Mouse (Mus musculus): ENCODE results near the gene Ifitm3. TPM values are rescaled to one million over a fixed set of nuclear protein-coding genes. Genes with fewer than 3 reads are reported as not detected.

Ifitm3 gene
- polyA plus RNA-seq, 1 experiment from 2014 or later, result 43.1 TPM

GRCm38 (mm10) chr7:141006914-141007313, 3.7 kb downstream of the Ifitm3 start:
- WGBS, result 62% methylated on average over 5 of the region's 5 CpGs
- H3K4me1 ChIP-seq (ENCODE audit: control insufficient read depth, insufficient read depth, low read depth, low read length), result no peaks in the 10 kb centered on the region
- ATAC-seq, result no peak

DNA sequence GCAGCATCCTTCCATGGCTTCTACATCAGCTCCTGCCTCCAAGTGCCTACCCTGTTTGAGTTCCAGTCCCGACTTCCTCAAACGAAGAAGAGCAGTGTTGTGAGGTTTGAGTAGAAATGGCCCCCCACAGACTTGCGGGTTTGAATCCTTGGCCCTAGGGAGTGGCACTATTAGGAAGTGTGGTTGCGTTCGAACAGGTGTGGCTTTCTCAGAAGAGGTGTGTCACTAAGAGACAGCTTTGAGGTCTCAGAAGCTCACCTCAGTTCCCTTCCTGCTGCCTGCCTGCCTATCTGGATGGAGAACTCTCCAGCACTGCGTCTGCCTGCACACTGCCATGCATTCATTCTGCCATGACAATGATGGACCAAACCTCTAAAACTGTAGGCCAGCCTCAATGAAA, 4.1 kb downstream of the Ifitm3 start:
- Histone ChIP-seq H3K9ac (ENCODE audit: low read depth, low read length) (no peak overlapping the region), H3K27ac (ENCODE audit: low read depth, low read length) (no peak overlapping the region), H3K36me3 (ENCODE audit: control insufficient read depth, insufficient read depth, low read length) (no peaks in the 10 kb centered on the region), H3K4me3 (ENCODE audit: low read length) (no peak overlapping the region), H3K27me3 (replicated peaks; ENCODE audit: control insufficient read depth, insufficient read depth, low read length) (no peaks in the 10 kb centered on the region), H3K4me2 (ENCODE audit: low read length) (no peak overlapping the region), H3K9me3 (ENCODE audit: control insufficient read depth, low read length) (no peaks in the 10 kb centered on the region), H3K4me1 (ENCODE audit: control insufficient read depth, insufficient read depth, low read depth, low read length) (no peaks in the 10 kb centered on the region)
- 89% methylated on average over 6 of the region's 6 CpGs for WGBS
- ATAC-seq, result no peak

More at GRCm38 (mm10) chr7:141006914-141007313, 3.7 kb downstream of the Ifitm3 start:
- H3K36me3 ChIP-seq (ENCODE audit: control insufficient read depth, insufficient read depth, low read length), result no peaks in the 10 kb centered on the region
- no peak overlapping the region for H3K9ac ChIP-seq (ENCODE audit: low read depth, low read length)
- no peak overlapping the region for H3K4me2 ChIP-seq (ENCODE audit: low read length)
- H3K4me3 ChIP-seq (ENCODE audit: low read length), result no peak overlapping the region
- H3K27ac ChIP-seq (ENCODE audit: low read depth, low read length), result no peak overlapping the region
- no peaks in the 10 kb centered on the region for H3K9me3 ChIP-seq (ENCODE audit: control insufficient read depth, low read length)
- no peaks in the 10 kb centered on the region for H3K27me3 ChIP-seq (replicated peaks; ENCODE audit: control insufficient read depth, insufficient read depth, low read length)

DNA sequence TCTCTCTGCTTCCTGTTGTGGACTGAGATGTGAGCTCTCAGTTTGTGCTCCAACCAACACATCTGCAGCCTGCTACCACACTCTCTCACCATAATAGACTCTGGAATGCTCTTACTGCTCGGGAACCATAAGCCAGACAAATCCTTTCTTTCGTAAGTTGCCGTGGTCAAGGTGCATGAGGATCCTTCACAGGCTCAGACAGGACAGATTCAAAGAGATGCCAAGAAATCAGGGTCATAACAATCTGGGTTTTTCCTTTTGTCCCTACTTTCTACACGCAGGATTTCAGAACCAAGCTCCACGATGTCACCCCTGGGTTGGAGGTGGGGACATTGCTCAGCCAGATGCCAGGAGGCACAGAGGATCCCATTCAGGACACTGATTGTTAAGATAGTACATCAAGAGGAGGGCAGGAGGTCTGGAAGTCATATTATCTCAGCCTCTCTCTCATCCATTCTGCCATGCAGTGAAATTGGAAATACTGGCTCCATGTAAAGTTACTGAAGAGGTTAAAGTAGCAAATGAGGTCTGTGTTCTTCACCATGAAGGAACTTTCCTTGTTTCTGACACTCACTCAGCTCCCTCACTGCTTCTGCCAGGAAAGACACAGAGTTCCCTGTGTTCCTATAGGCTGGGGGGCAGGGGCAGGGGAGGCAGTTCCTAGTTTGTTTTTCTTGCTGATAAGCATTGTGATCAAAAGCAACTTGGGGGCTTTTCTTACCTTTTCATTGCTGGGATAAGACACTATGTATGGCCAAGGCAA, 7.1 kb downstream of the Ifitm3 start:
- Histone ChIP-seq H3K4me2 (ENCODE audit: low read length) (no peak overlapping the region), H3K27me3 (replicated peaks; ENCODE audit: control insufficient read depth, insufficient read depth, low read length) (no peaks in the 10 kb centered on the region), H3K9me3 (ENCODE audit: control insufficient read depth, low read length) (no peaks in the 10 kb centered on the region), H3K36me3 (ENCODE audit: control insufficient read depth, insufficient read depth, low read length) (no peaks in the 10 kb centered on the region), H3K4me1 (ENCODE audit: control insufficient read depth, insufficient read depth, low read depth, low read length) (no peaks in the 10 kb centered on the region), H3K9ac (ENCODE audit: low read depth, low read length) (no peak overlapping the region), H3K4me3 (ENCODE audit: low read length) (no peak overlapping the region), H3K27ac (ENCODE audit: low read depth, low read length) (no peak overlapping the region)
- no peak for ATAC-seq
- WGBS, result 87% methylated on average over 5 of the region's 5 CpGs

- no peaks in the 10 kb centered on the region for H3K36me3 ChIP-seq (ENCODE audit: control insufficient read depth, insufficient read depth, low read length)
- H3K4me3 ChIP-seq (ENCODE audit: low read length), result no peak overlapping the region
- no peaks in the 10 kb centered on the region for H3K27me3 ChIP-seq (replicated peaks; ENCODE audit: control insufficient read depth, insufficient read depth, low read length)
- no peak overlapping the region for H3K9ac ChIP-seq (ENCODE audit: low read depth, low read length)
- no peaks in the 10 kb centered on the region for H3K9me3 ChIP-seq (ENCODE audit: control insufficient read depth, low read length)
- no peaks in the 10 kb centered on the region for H3K4me1 ChIP-seq (ENCODE audit: control insufficient read depth, insufficient read depth, low read depth, low read length)
- no peak overlapping the region for H3K27ac ChIP-seq (ENCODE audit: low read depth, low read length)
- no peak overlapping the region for H3K4me2 ChIP-seq (ENCODE audit: low read length)
- ATAC-seq, result no peak
- WGBS, result 64% methylated on average over 15 of the region's 15 CpGs
These were observed 9.5 kb downstream of the Ifitm3 start for GRCm38 (mm10) chr7:141000881-141001708.

DNA sequence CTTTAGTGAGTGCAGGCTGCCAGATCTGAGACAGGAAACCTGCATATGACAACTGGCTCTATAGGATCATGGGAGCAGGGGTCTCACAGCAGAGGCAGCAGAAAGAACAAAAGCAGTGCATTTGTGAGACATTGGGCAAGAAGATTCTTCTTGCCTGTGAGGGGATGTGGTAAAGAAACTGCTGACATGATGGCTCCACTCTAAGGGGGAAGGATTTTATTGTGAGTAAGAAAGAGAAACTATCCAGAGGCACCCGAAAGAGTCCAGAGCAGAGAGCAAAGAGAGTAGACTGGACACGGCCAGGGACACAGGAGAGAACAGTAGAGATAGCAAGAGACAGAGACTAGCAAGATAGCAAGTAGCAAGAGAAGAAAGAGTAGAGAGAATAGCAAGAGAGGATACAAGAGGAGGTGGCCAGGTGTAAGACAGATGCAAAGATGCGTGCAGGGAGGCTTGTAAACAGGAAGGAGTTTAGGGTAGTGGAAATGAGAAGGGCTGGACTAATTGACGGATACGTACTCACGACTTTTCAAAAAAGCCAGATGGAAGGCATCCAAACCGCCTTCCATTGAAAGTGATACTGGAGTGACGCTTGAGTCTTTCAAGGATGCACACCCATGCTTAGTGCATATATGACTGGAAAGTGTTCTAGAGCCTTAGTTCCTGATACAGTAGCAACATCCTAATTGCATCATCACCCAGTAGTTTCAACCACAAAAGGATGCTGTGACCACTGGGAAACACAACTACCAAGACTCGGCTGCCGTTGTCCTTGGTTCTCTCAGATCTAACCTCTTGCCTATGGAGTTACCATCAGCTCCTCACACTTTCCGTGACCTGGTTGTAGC, 11.5 kb downstream of the Ifitm3 start:
- Histone ChIP-seq H3K9me3 (ENCODE audit: control insufficient read depth, low read length) (no peaks in the 10 kb centered on the region), H3K9ac (ENCODE audit: low read depth, low read length) (no peak overlapping the region), H3K36me3 (ENCODE audit: control insufficient read depth, insufficient read depth, low read length) (no peaks in the 10 kb centered on the region), H3K4me3 (ENCODE audit: low read length) (no peak overlapping the region), H3K4me2 (ENCODE audit: low read length) (no peak overlapping the region), H3K27me3 (replicated peaks; ENCODE audit: control insufficient read depth, insufficient read depth, low read length) (no peaks in the 10 kb centered on the region), H3K27ac (ENCODE audit: low read depth, low read length) (no peak overlapping the region), H3K4me1 (ENCODE audit: control insufficient read depth, insufficient read depth, low read depth, low read length) (no peaks in the 10 kb centered on the region)
- 89% methylated on average over 11 of the region's 11 CpGs for WGBS
- no peak for ATAC-seq

DNA sequence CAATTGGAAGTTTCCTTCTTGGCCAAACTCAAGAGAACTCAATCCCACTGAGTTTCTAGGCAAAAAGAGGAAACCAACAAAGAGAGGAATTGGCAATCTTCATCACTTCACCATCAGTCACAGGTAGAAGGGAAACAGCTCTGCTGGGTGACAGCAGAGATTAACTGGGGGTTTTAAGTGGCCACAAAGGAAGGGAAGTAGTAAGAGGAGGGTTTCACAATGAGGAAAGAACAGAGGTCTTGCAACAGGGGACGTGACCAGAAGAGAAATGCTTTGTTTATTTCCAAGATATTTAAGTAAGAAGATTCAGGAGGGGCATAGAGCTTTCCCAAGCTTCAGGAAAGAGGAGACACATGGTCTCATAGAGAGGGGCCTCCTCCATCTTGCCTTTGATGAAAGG, 12.8 kb downstream of the Ifitm3 start:
- WGBS, result 72% methylated on average over 1 of the region's 1 CpGs
- Histone ChIP-seq H3K27me3 (replicated peaks; ENCODE audit: control insufficient read depth, insufficient read depth, low read length) (no peaks in the 10 kb centered on the region), H3K4me3 (ENCODE audit: low read length) (no peak overlapping the region), H3K9me3 (ENCODE audit: control insufficient read depth, low read length) (no peaks in the 10 kb centered on the region), H3K4me1 (ENCODE audit: control insufficient read depth, insufficient read depth, low read depth, low read length) (no peaks in the 10 kb centered on the region), H3K36me3 (ENCODE audit: control insufficient read depth, insufficient read depth, low read length) (no peaks in the 10 kb centered on the region), H3K27ac (ENCODE audit: low read depth, low read length) (no peak overlapping the region), H3K9ac (ENCODE audit: low read depth, low read length) (no peak overlapping the region), H3K4me2 (ENCODE audit: low read length) (no peak overlapping the region)
- no peak for ATAC-seq

GRCm38 (mm10) chr7:140991117-140991689, 19.4 kb downstream of the Ifitm3 start:
- no peak for ATAC-seq
- no peak overlapping the region for H3K4me3 ChIP-seq (ENCODE audit: low read length)
- WGBS, result 85% methylated on average over 14 of the region's 14 CpGs

GRCm38 (mm10) chr7:140990622-140991021, 19.9 kb downstream of the Ifitm3 start:
- Histone ChIP-seq H3K4me2 (ENCODE audit: low read length) (no peak overlapping the region), H3K9me3 (ENCODE audit: control insufficient read depth, low read length) (no peaks in the 10 kb centered on the region), H3K9ac (ENCODE audit: low read depth, low read length) (no peak overlapping the region), H3K4me1 (ENCODE audit: control insufficient read depth, insufficient read depth, low read depth, low read length) (no peaks in the 10 kb centered on the region), H3K27me3 (replicated peaks; ENCODE audit: control insufficient read depth, insufficient read depth, low read length) (no peaks in the 10 kb centered on the region), H3K27ac (ENCODE audit: low read depth, low read length) (no peak overlapping the region), H3K36me3 (ENCODE audit: control insufficient read depth, insufficient read depth, low read length) (no peaks in the 10 kb centered on the region), H3K4me3 (ENCODE audit: low read length) (no peak overlapping the region)
- ATAC-seq, result no peak
- 75% methylated on average over 5 of the region's 5 CpGs for WGBS

More at GRCm38 (mm10) chr7:140991117-140991689, 19.4 kb downstream of the Ifitm3 start:
- H3K27me3 ChIP-seq (replicated peaks; ENCODE audit: control insufficient read depth, insufficient read depth, low read length), result no peaks in the 10 kb centered on the region
- H3K9ac ChIP-seq (ENCODE audit: low read depth, low read length), result no peak overlapping the region
- no peaks in the 10 kb centered on the region for H3K4me1 ChIP-seq (ENCODE audit: control insufficient read depth, insufficient read depth, low read depth, low read length)
- no peak overlapping the region for H3K27ac ChIP-seq (ENCODE audit: low read depth, low read length)
- H3K9me3 ChIP-seq (ENCODE audit: control insufficient read depth, low read length), result no peaks in the 10 kb centered on the region
- H3K36me3 ChIP-seq (ENCODE audit: control insufficient read depth, insufficient read depth, low read length), result no peaks in the 10 kb centered on the region
- H3K4me2 ChIP-seq (ENCODE audit: low read length), result no peak overlapping the region

All from hindbrain, embryonic 16.5 days (tissue).